Mouse (Mus musculus) bone marrow, adult 2 months (tissue): ENCODE data around the gene Cetn3.

Source experiments
- CTCF ChIP-seq: fragments of 200-500 bp; IDR thresholded peaks from 2 replicates; pipeline ENCODE4 v1.5.1; 2011; ENCODE audit warnings: low read length, control low read depth; ENCODE audit not compliant: control insufficient read depth, insufficient read depth
- POLR2A ChIP-seq: fragments of 200-500 bp; IDR thresholded peaks from 2 replicates; pipeline ENCODE4 v1.6.1; 2011; ENCODE audit warnings: low read depth, mild to moderate bottlenecking, control low read depth, low read length, borderline replicate concordance; ENCODE audit not compliant: control insufficient read depth

DNA sequence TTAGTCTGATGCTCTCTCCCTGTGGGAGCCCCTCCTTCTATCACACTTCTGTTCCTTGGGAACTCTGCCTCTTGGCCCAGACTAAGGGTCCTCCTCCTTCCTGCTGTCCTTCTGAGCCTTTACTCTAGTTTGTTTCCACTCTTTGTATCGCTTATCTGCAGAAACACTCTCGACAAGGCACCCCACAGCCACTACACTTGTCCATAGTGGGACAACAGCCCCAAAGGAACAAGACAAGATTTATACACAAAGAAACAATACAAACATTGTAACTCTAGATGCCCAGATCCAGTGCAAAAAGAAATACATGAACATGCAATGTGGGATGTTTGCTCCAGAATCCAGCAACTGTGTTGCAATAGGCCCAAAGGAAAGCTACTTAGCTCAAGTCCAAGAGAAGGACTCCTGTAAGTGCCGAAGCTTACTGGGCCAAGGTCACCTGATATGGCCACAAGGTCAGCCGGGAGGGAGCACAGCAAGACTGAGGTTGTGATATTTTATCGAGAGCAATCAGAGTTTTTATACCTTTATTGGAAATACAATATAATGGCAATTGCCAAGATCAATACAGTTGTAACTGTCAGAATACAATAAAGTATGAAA lies 25.7 kb upstream of the Cetn3 start:
- TF ChIP-seq CTCF (no peak), POLR2A (no peak)
